Mouse (Mus musculus) cortical plate, adult 2 months (tissue): ENCODE data around the gene Cttnbp2nl. TPM values are rescaled to one million over a fixed set of nuclear protein-coding genes. Genes with fewer than 3 reads are reported as not detected.

Experiments
- H3K27ac ChIP-seq: fragments of 200-500 bp; 2 replicates; pipeline ENCODE4 v1.5.1; 2012; ENCODE audit warnings: low read length, control low read depth, inconsistent platforms; ENCODE audit not compliant: insufficient read depth
- H3K4me1 ChIP-seq: fragments of 200-500 bp; 2 replicates; pipeline ENCODE4 v1.6.1; 2011; ENCODE audit warnings: low read length; ENCODE audit not compliant: control insufficient read depth, insufficient read depth
- H3K4me3 ChIP-seq: fragments of 200-500 bp; 2 replicates; pipeline ENCODE4 v1.5.1; 2011; ENCODE audit warnings: mild to moderate bottlenecking, low read length, control low read depth; ENCODE audit not compliant: insufficient read depth
- CTCF ChIP-seq: fragments of 200-500 bp; IDR thresholded peaks from 2 replicates; pipeline ENCODE4 v1.5.1; 2011; ENCODE audit warnings: mild to moderate bottlenecking, control low read depth, low read length; ENCODE audit not compliant: insufficient read depth; ENCODE audit errors: extremely low read depth
- POLR2A ChIP-seq: fragments of 200-500 bp; IDR thresholded peaks from 2 replicates; pipeline ENCODE4 v1.6.1; 2011; ENCODE audit warnings: mild to moderate bottlenecking, low read length, control low read depth; ENCODE audit not compliant: insufficient read depth; ENCODE audit errors: extremely low read depth
- polyA plus RNA-seq: library from polyadenylated mRNA; depleted of rRNA; stranded (reverse); fragments of >200 nt; gene quantifications from 2 replicates; pipeline ENCODE4 v1.2.3, GENCODE M21; 2012

The Cttnbp2nl gene
- polyA plus RNA-seq, 1 experiment = 6.8 TPM

DNA sequence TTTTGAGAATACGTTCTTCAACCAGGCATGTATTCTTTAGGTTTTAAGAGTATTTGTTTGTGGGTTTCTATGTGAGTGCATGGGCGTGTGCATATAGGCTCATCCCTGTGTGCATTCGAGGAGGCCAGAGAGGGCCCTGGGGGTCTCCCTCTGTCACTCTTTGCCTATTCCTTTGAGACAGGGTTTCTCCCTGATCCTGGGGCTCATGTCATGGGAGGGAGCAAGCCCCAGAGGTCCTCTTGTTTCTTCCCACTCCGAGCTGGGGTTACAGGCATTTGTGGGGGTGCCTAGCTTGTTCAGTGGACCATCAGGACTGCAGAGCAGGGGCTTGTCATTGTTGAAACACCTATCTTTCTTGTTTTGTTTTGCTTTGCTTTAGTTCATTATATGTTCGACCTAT, 65.1 kb downstream of the Cttnbp2nl start:
- Histone ChIP-seq H3K4me3 (no peak overlapping the region), H3K4me1 (peaks cover under 1% of the 10 kb centered on the region; the same call in 1 of the 2 replicates), H3K27ac (no peak overlapping the region)
- TF ChIP-seq CTCF = no peak
- TF ChIP-seq POLR2A = no peak

DNA sequence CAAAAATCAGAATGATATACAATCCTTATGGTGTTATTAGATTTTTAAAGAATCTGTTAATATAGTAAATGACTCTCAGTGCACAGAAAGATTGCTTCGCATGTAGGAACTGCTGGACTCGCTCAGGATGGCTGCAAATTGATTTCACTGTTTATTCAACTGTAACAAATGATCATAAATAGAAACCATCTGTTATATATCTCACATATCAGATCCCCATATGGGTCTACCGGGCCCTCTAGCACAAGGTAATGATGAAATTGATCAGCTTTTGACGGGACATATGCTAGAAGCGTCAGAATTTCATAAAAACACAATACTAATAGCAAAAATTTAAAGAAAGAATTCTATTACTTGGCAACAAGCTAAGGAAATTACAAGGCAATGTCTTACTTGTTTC, 73.2 kb downstream of the Cttnbp2nl start:
- Histone ChIP-seq H3K4me1 (no peaks in the 10 kb centered on the region), H3K4me3 (no peak overlapping the region), H3K27ac (no peak overlapping the region)
- TF ChIP-seq CTCF (no peak), POLR2A (no peak)

DNA sequence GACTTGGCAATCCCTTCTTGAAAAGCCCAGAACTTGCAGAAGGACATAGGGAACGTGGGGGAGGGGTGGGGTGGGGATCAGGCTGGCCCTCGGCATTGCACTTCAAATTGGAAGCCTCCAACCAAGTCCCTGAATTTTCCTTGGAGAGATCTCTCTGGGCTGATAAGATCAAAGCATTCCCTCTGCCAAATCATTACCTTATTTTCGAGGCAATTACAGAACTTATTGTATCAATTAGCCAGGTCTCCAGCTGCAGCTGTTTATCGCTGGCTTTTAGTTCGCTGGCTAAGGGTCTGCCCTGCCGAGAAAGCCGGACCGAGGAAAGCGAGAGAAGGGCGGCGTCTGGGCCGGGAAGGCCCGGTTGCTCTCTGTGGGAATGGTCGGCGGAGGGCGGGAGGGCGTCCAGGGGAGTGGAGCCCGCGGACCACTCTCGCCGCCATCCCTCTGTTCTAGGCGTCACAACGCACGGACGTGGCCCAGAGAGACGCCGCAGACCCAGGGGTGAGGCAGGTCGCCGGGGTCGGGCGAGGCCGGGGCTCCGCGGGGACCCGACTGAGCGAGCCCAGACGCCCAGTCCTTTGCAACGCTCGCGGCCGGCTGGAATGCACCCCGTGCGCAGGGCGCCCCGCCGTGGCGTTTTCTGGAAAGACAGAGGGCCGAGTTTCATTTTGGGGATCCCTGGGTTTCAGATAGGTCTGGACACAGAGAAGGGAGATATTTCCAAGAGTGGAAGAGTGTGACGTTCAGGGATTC, 85.2 kb downstream of the Cttnbp2nl start:
- Histone ChIP-seq H3K4me1 (no peaks in the 10 kb centered on the region), H3K27ac (no peak overlapping the region), H3K4me3 (peak overlapping the region; percentile 54)
- TF ChIP-seq POLR2A = 0 out of 2 replicates have a peak, but pooled peaks have one; percentile 29
- TF ChIP-seq CTCF = peak; percentile 56

DNA sequence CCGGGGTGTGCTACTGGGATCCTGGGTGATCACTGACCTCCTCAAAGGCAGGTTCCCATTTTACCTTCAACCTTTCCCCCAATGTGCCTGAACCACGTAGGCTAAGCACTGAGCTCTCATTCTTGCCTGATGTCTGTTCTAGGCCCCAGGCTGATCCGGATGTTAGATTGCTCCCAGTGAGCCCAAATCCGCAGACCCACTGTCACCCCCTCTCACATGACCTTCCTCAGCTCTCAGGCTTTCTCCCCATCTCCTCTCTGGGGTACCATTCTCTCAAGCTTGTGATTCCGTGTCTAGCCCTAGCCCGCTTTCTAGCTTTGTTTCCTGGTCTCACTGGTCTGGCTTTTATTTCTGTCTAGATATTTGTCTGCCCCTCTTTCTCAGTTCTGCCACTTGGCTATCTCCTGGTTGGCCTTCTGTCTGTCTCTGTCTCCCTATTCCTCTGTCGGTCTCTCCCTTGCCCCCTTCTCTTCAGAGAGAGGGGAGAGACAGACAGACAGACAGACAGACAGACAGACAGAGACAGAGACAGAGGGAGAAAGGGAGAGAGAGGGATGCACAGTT, 86.9 kb downstream of the Cttnbp2nl start:
- H3K4me3 ChIP-seq = no peak overlapping the region
- no peak overlapping the region for H3K27ac ChIP-seq
- TF ChIP-seq CTCF = no peak
- TF ChIP-seq POLR2A = no peak
- H3K4me1 ChIP-seq = no peaks in the 10 kb centered on the region

DNA sequence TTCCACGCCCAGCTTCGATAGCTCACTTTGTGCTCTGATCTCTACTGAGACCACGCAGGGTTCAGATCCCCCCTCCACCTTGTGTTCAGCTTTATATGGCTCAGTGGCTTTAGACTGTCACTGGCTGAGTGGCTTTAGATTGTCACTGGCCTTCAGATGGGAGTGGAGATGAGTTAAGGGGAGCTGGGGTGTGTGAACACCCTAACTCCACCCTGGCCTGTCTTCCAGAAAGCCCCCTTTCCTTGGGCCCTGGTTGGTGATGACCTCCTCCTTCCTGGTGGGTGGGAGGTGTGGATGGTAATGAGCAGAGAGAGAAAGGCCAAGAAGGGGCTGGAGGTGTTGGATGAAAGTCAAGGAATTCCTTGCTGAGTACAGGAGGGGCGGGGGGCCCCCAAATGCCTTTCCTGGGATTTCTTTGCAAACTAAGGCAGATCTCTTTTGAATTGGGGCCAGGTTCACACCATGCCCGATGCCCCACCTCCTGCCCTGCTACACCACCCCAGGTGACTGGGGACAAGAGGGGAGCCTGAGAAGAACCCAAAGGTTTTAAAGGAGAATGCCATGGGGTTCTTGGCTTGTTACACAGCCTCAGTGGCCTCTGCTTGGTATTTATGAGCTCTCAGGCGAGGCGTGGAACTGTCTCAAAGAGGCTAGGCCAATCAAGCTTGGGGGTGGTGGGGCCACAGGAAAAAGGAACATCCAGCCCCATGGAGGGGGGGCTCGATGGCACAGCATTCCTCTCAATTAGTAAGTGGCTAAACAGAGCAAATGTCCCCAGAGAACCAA, 87.7 kb downstream of the Cttnbp2nl start:
- Histone ChIP-seq H3K4me3 (no peak overlapping the region), H3K4me1 (no peaks in the 10 kb centered on the region), H3K27ac (no peak overlapping the region)
- TF ChIP-seq POLR2A (no peak), CTCF (no peak)

DNA sequence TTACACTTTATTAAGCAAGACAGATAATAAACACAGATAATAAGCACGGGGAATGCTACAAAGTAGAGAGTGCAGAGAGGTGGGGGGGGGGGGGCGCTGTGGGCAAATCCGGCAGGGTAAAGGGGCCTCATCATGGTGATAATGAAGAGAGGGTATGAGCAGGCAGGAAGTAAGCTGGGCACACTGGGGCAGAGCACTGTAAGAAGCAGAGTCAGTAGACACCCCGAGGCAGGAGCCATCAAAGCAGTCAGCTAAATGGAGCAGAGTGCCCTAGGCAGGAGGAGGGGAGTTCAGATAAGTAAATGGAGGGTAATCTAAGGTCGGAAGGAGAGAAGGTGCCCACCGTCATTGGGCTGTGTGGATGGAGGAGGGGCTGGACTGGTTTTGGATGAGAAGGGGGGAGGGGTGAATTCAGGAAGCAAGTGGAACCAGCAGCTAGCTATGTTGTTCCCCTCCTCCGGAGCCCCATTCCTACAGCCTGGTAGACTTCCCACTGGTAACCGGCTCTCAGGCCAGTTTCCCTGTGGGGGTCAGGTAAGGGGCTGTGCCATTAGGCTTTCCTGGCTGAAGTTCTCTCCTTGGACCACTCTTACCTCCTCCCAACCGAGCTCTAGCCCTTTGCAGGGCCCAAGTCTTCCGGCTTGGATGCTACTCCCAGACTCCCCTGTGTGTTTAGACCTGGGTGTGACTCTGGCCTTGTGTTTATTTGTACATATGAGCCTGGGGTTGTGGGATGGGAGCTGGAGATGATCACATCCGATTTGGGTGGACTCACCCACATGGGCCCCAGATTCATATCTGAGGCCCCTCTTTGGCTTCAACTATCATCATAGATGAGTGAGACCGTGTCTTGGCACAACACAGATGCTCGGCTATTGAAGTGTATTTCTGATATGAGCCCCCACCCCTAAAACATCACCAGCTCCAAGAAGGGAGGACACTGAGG, 89.3 kb downstream of the Cttnbp2nl start:
- TF ChIP-seq CTCF (no peak), POLR2A (no peak)
- Histone ChIP-seq H3K4me1 (no peaks in the 10 kb centered on the region), H3K27ac (no peak overlapping the region), H3K4me3 (no peak overlapping the region)

DNA sequence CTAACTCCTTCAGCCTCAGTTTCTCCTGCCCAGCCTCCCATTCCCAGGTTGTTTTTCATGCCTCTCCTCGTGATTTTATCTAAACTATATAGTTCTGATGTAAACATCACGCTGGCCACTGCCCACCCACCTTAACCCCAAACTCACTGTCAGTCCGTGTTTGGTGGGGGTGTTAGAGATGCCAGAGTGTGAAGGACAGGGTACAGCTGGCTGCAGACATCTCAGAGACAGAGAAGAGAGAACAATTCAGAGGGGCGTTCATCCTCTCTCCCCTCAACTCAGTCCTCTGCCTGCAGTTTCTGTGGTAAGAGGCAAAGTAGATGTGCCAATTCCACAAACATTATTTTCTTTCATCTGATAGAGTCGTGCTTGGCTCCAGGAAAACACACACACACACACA, 90.1 kb downstream of the Cttnbp2nl start:
- TF ChIP-seq CTCF (no peak), POLR2A (no peak)

DNA sequence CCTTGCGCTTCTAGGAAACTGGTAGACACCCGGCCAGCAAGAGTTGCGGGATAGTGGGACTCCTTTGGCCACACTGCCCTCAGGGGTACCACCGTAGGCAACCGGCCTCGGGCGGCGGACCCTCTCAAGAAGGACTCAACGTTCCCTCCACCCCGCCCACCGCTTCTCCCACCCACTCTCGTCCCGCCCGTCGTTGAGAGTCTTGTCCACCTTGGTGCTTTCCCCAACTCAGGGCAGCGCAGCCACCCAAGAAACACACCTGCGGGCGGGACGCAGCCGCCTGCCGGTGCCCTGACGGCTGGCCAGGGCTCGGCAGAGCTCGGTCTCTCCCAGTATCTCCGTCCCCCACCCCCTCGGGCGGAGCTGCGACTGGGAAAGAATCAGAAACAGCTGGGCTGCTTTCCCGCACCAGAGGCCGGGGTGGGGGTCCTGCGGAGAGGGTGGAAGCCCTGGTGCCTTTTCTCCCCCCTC, 90.8 kb downstream of the Cttnbp2nl start:
- TF ChIP-seq POLR2A (no peak), CTCF (no peak)

More for the DNA sequence above, 90.1 kb downstream of the Cttnbp2nl start:
- Histone ChIP-seq H3K4me1 (no peaks in the 10 kb centered on the region), H3K27ac (no peak overlapping the region), H3K4me3 (no peak overlapping the region)

More for the DNA sequence above, 90.8 kb downstream of the Cttnbp2nl start:
- Histone ChIP-seq H3K4me3 (peak overlapping the region; percentile 20; the same call in 1 of the 2 replicates), H3K4me1 (no peaks in the 10 kb centered on the region), H3K27ac (no peak overlapping the region)
